Mouse (Mus musculus) liver, postnatal 0 days (tissue): ENCODE results near the gene Il4.

ENCODE experiments used
- CTCF ChIP-seq: sonication (generic); IDR thresholded peaks from 2 replicates; pipeline ENCODE4 v1.5.1; 2016; ENCODE audit warnings: antibody characterized with exemption, low read depth
- EP300 ChIP-seq: IDR thresholded peaks from 2 replicates; pipeline ENCODE4 v1.6.1; 2016; ENCODE audit warnings: antibody characterized with exemption, low read depth, mild to moderate bottlenecking

DNA sequence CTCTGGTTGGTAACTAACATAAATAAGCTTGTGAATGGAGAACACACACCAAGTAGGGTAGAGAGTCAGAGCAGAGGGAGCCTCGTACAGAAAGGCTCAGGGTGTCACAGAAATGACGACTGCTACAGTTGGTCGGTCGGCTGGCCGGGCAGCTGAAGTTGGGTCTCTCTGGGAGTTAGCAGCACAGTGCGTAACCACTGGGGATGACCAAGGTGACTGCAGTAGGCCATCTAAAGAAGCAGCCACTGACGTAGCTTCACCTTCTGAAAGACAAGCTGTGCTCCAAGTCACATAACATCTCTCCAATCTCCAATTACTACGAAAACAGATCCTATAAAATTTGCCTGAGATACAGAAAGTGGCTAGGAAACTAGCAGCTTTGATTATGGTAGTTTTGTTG is 38.9 kb upstream of the Il4 start:
- no peak for TF ChIP-seq CTCF
- no peak for TF ChIP-seq EP300
